Mouse (Mus musculus) neural tube, embryonic 11.5 days (tissue): ENCODE data around the gene Olfr615. TPM values are rescaled to one million over a fixed set of nuclear protein-coding genes. Genes with fewer than 3 reads are reported as not detected.

ENCODE experiments used
- ATAC-seq: fragments of 200-750 bp; cut with Nextera tagmentation; 2 replicates; pipeline ENCODE4 v1.8.0; 2017; ENCODE audit warnings: moderate number of reproducible peaks, mild to moderate bottlenecking, moderate TSS enrichment, moderate library complexity; ENCODE audit not compliant: insufficient read depth, low FRiP score, low TSS enrichment
- DNase-seq: peaks from one replicate; pipeline ENCODE4 v3.0.0-alpha.2; 2015; ENCODE audit warnings: low spot score
- H3K27ac ChIP-seq: fragments of 300-500 bp; sonication (generic); 2 replicates; pipeline ENCODE4 v1.5.1; 2014; ENCODE audit warnings: low read depth, mild to moderate bottlenecking, low read length
- H3K27me3 ChIP-seq: fragments of 300-500 bp; sonication (generic); 2 replicates; pipeline ENCODE4 v1.6.1; 2014; ENCODE audit warnings: mild to moderate bottlenecking, low read length, mixed read lengths; ENCODE audit not compliant: control insufficient read depth, insufficient read depth
- H3K36me3 ChIP-seq: fragments of 300-500 bp; sonication (generic); 2 replicates; pipeline ENCODE4 v1.6.1; 2014; ENCODE audit warnings: mild to moderate bottlenecking, low read length, moderate library complexity, mixed read lengths; ENCODE audit not compliant: control insufficient read depth, insufficient read depth
- H3K4me1 ChIP-seq: fragments of 300-500 bp; sonication (generic); 2 replicates; pipeline ENCODE4 v1.6.1; 2014; ENCODE audit warnings: low read length, mixed read lengths; ENCODE audit not compliant: control insufficient read depth, insufficient read depth
- H3K4me2 ChIP-seq: fragments of 300-500 bp; sonication (generic); 2 replicates; pipeline ENCODE4 v1.6.1; 2014; ENCODE audit warnings: low read depth, mild to moderate bottlenecking, moderate library complexity
- H3K4me3 ChIP-seq: fragments of 300-500 bp; sonication (generic); 2 replicates; pipeline ENCODE4 v1.5.1; 2014; ENCODE audit warnings: low read depth, low read length
- H3K9ac ChIP-seq: fragments of 300-500 bp; sonication (generic); 2 replicates; pipeline ENCODE4 v1.6.1; 2014; ENCODE audit warnings: mild to moderate bottlenecking, low read length
- H3K9me3 ChIP-seq: fragments of 300-500 bp; sonication (generic); 2 replicates; pipeline ENCODE4 v1.6.1; 2016; ENCODE audit warnings: low read length; ENCODE audit not compliant: control insufficient read depth
- WGBS: fragments of 180-500 bp; shearing (Covaris S2); extraction: QIAGEN DNeasy Blood & Tissue Kit; methylation state at CpG from one replicate; pipeline ENCODE4 v1.1.7; 2014; 5-methylcytosine and 5-hydroxymethylcytosine counted together
- microRNA-seq: library from miRNA; unstranded; fragments of <30 nt; microRNA quantifications from one replicate; pipeline ENCODE4, GENCODE M21; 2016
- polyA plus RNA-seq: library from polyadenylated mRNA; unstranded; fragments of >200 nt; fragmentation: Nextera tagmentation; extraction: Ambion mirVana; gene quantifications from 2 replicates; pipeline ENCODE4 v1.2.1, GENCODE M21; 2014

Gene Olfr615
- polyA plus RNA-seq, 1 experiment from 2014 or later, result not detected

DNA sequence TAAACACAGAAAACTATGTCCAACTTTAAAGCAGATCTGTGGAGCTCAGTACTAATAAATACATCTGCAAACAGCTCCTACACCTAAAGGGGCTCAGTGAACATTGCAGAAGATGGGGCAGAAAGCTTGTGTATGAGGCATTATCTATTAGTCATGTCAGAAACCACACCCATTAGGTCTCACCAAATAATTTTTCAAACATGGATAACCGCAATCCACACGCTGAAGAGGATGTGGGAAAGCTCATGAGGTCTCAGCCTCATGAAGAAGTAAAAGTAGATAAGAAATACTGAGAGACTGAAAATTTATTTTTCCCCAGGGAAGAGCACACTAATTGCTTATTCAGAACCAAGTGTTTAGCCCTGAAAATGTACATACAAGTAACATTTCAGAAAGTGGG, 51.5 kb downstream of the Olfr615 start:
- Histone ChIP-seq H3K9me3 (no peaks in the 10 kb centered on the region), H3K4me2 (no peak overlapping the region), H3K4me3 (no peak overlapping the region), H3K9ac (no peak overlapping the region), H3K27ac (no peak overlapping the region), H3K4me1 (no peaks in the 10 kb centered on the region), H3K36me3 (no peaks in the 10 kb centered on the region), H3K27me3 (no peaks in the 10 kb centered on the region)
- ATAC-seq, result no peak
- no peak for DNase-seq
- 88% methylated on average over 2 of the region's 2 CpGs for WGBS

DNA sequence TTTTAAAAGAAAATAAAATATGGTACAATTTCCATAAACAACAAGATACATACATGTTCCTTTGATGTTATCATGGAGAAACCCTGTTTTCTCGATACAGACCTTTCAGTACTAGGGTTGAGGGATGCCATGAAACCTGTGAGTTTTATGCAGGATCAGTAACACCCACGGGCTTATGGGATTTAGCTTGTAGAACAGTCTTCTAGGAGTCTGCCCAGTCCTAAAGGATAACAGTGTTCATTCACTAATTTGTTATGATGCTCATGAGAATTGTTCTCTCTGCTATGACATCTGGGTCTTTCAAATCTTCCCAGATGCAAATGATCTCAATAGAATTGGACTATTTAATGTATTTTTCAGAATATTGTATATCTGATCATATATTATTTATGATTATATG, 56.6 kb downstream of the Olfr615 start, which contains the start of gene Olfr620:
Gene Olfr620, minus strand, starts transcription at position 101 of the 400 bp plus-strand sequence.
- Histone ChIP-seq H3K27me3 (no peaks in the 10 kb centered on the region), H3K9me3 (no peaks in the 10 kb centered on the region), H3K4me1 (no peaks in the 10 kb centered on the region), H3K36me3 (no peaks in the 10 kb centered on the region), H3K4me2 (no peak within 1 kb of the TSS), H3K4me3 (no peak within 1 kb of the TSS), H3K9ac (no peak within 1 kb of the TSS), H3K27ac (no peak within 1 kb of the TSS)
- whole genome bisulfite sequencing, result 77% methylated on average over 2 of the region's 2 CpGs
- DNase-seq, result no peak
- no peak for ATAC-seq

Small RNAs within 50 kb of the gene (microRNA-seq; reads per million reads assigned to microRNA genes)
- gene Gm26506, result not detected

Other genes starting within 250 kb of the Olfr615 start
- not detected in 2 replicates for gene Olfr597, start 239.8 kb upstream of the Olfr615 start, polyA plus RNA-seq
- not detected in 2 replicates for gene Olfr598, start 232.5 kb upstream of the Olfr615 start, polyA plus RNA-seq
- gene Olfr599, start 220.2 kb upstream of the Olfr615 start, polyA plus RNA-seq, result not detected in 2 replicates
- not detected in 2 replicates for gene Olfr600, start 206.4 kb upstream of the Olfr615 start, polyA plus RNA-seq
- gene Olfr601, start 193.4 kb upstream of the Olfr615 start, polyA plus RNA-seq, result not detected in 2 replicates
- gene Olfr603, start 169.9 kb upstream of the Olfr615 start, polyA plus RNA-seq, result not detected in 2 replicates
- gene Usp17lc, start 141.0 kb upstream of the Olfr615 start, polyA plus RNA-seq, result not detected in 2 replicates
- not detected in 2 replicates for gene Olfr605, start 110.6 kb upstream of the Olfr615 start, polyA plus RNA-seq
- gene Olfr606, start 107.0 kb upstream of the Olfr615 start, polyA plus RNA-seq, result not detected in 2 replicates
- not detected in 2 replicates for gene Olfr607, start 91.9 kb upstream of the Olfr615 start, polyA plus RNA-seq
- gene Olfr608, start 86.2 kb upstream of the Olfr615 start, polyA plus RNA-seq, result not detected in 2 replicates
- not detected in 2 replicates for gene Olfr609, start 58.0 kb upstream of the Olfr615 start, polyA plus RNA-seq
- gene Olfr610, start 44.0 kb upstream of the Olfr615 start, polyA plus RNA-seq, result not detected in 2 replicates
- not detected in 2 replicates for gene Olfr611, start 35.2 kb upstream of the Olfr615 start, polyA plus RNA-seq
- gene Olfr612, start 13.4 kb upstream of the Olfr615 start, polyA plus RNA-seq, result not detected in 2 replicates
- gene Olfr613, start 8.0 kb upstream of the Olfr615 start, polyA plus RNA-seq, result not detected in 2 replicates
- gene Olfr616, start 13.1 kb downstream of the Olfr615 start, polyA plus RNA-seq, result not detected in 2 replicates
- gene Olfr617, start 17.0 kb downstream of the Olfr615 start, polyA plus RNA-seq, result not detected in 2 replicates
- gene Olfr618, start 34.0 kb downstream of the Olfr615 start, polyA plus RNA-seq, result not detected in 2 replicates
- gene Olfr619, start 44.5 kb downstream of the Olfr615 start, polyA plus RNA-seq, result not detected in 2 replicates
- not detected in 2 replicates for gene Olfr620, start 56.5 kb downstream of the Olfr615 start, polyA plus RNA-seq
- gene Olfr622, start 86.6 kb downstream of the Olfr615 start, polyA plus RNA-seq, result not detected in 2 replicates
- gene Olfr623, start 107.6 kb downstream of the Olfr615 start, polyA plus RNA-seq, result not detected in 2 replicates
- gene Olfr624, start 115.1 kb downstream of the Olfr615 start, polyA plus RNA-seq, result 0.04 TPM in 2 replicates
- not detected in 2 replicates for gene Olfr625-ps1, start 126.6 kb downstream of the Olfr615 start, polyA plus RNA-seq
- gene Olfr243, start 158.6 kb downstream of the Olfr615 start, polyA plus RNA-seq, result not detected in 2 replicates
- gene Olfr628, start 174.3 kb downstream of the Olfr615 start, polyA plus RNA-seq, result not detected in 2 replicates
- not detected in 2 replicates for gene Olfr629, start 188.9 kb downstream of the Olfr615 start, polyA plus RNA-seq
- gene Olfr630, start 201.3 kb downstream of the Olfr615 start, polyA plus RNA-seq, result not detected in 2 replicates
- not detected in 2 replicates for gene Olfr69, start 215.5 kb downstream of the Olfr615 start, polyA plus RNA-seq
- not detected in 2 replicates for gene Olfr68, start 223.6 kb downstream of the Olfr615 start, polyA plus RNA-seq
- not detected in 2 replicates for gene Olfr67, start 235.7 kb downstream of the Olfr615 start, polyA plus RNA-seq